Mouse (Mus musculus) embryonic fibroblast, embryonic 13.5 days (primary cell): Measurements from ENCODE around the gene Ephb1.

Experiments
- CTCF ChIP-seq: IDR thresholded peaks from 2 replicates; pipeline ENCODE4 v1.5.1; 2011; ENCODE audit warnings: mild to moderate bottlenecking, control low read depth, low read length, moderate library complexity, borderline replicate concordance; ENCODE audit not compliant: insufficient read depth
- POLR2A ChIP-seq: IDR thresholded peaks from 2 replicates; pipeline ENCODE4 v1.6.1; 2011; ENCODE audit warnings: low read depth, mild to moderate bottlenecking, control low read depth, low read length, moderate library complexity

GRCm38 (mm10) chr9:102194063-102194462 lies 160.4 kb downstream of the Ephb1 start:
- TF ChIP-seq CTCF (no peak), POLR2A (no peak)
